Mouse (Mus musculus): ENCODE data around the gene Nat8f2.
A peak's percentile ranks its signal among the peaks of the same experiment; 100 is the strongest.
"Not testable (repeated sequence)": the region's sequence is repeated elsewhere in the genome, so short reads cannot be mapped to it uniquely, and the experiment has no call there.

Nat8f2 gene

GRCm38 (mm10) chr6:85869006-85869405, at the start of gene Nat8f2:
Gene Nat8f2, minus strand, starts transcription at chr6:85869158.
- DNase-seq (ENCODE audit: low read depth, low spot score); H3K36me3 ChIP-seq (ENCODE audit: control insufficient read depth, insufficient read depth, low read length, poor library complexity, severe bottlenecking); H3K27me3 ChIP-seq (ENCODE audit: control insufficient read depth, insufficient read depth, low read length, poor library complexity, severe bottlenecking): not testable (repeated sequence)

- DNase-seq (ENCODE audit: low read depth, low spot score); H3K27me3 ChIP-seq (ENCODE audit: control insufficient read depth, insufficient read depth, low read length, poor library complexity, severe bottlenecking); H3K36me3 ChIP-seq (ENCODE audit: control insufficient read depth, insufficient read depth, low read length, poor library complexity, severe bottlenecking): not testable (repeated sequence)
Observed at GRCm38 (mm10) chr6:85918341-85918740, 49.4 kb upstream of the Nat8f2 start.

GRCm38 (mm10) chr6:85916596-85916995, 47.6 kb upstream of the Nat8f2 start:
- no peaks in the 10 kb centered on the region for H3K27me3 ChIP-seq (ENCODE audit: control insufficient read depth, insufficient read depth, low read length, poor library complexity, severe bottlenecking)
- H3K36me3 ChIP-seq (ENCODE audit: control insufficient read depth, insufficient read depth, low read length, poor library complexity, severe bottlenecking): no peaks in the 10 kb centered on the region; the same call in 1 of the 2 replicates
- no peak for DNase-seq (ENCODE audit: low read depth, low spot score)

GRCm38 (mm10) chr6:85915539-85916513, 46.9 kb upstream of the Nat8f2 start, which contains the start of gene Nat8f1:
Gene Nat8f1, minus strand, starts transcription at chr6:85915687.
- H3K36me3 ChIP-seq (ENCODE audit: control insufficient read depth, insufficient read depth, low read length, poor library complexity, severe bottlenecking); H3K27me3 ChIP-seq (ENCODE audit: control insufficient read depth, insufficient read depth, low read length, poor library complexity, severe bottlenecking): not testable (repeated sequence)
- peak; percentile 88 for DNase-seq (ENCODE audit: low read depth, low spot score)

GRCm38 (mm10) chr6:85915141-85915538, 46.2 kb upstream of the Nat8f2 start:
- peak; percentile 15 for DNase-seq (ENCODE audit: low read depth, low spot score)
- Histone ChIP-seq H3K36me3 (ENCODE audit: control insufficient read depth, insufficient read depth, low read length, poor library complexity, severe bottlenecking) (no peaks in the 10 kb centered on the region; the same call in 1 of the 2 replicates), H3K27me3 (ENCODE audit: control insufficient read depth, insufficient read depth, low read length, poor library complexity, severe bottlenecking) (no peaks in the 10 kb centered on the region)

GRCm38 (mm10) chr6:85911587-85911986, 42.6 kb upstream of the Nat8f2 start, which contains the start of gene Tprkb:
Gene Tprkb, plus strand, starts transcription at chr6:85911865.
- DNase-seq (ENCODE audit: low read depth, low spot score): no peak
- H3K36me3 ChIP-seq (ENCODE audit: control insufficient read depth, insufficient read depth, low read length, poor library complexity, severe bottlenecking): no peaks in the 10 kb centered on the region; the same call in 1 of the 2 replicates
- H3K27me3 ChIP-seq (ENCODE audit: control insufficient read depth, insufficient read depth, low read length, poor library complexity, severe bottlenecking): no peaks in the 10 kb centered on the region

GRCm38 (mm10) chr6:85909704-85910103, 40.7 kb upstream of the Nat8f2 start:
- H3K27me3 ChIP-seq (ENCODE audit: control insufficient read depth, insufficient read depth, low read length, poor library complexity, severe bottlenecking): no peaks in the 10 kb centered on the region
- DNase-seq (ENCODE audit: low read depth, low spot score): no peak
- no peaks in the 10 kb centered on the region; the same call in 1 of the 2 replicates for H3K36me3 ChIP-seq (ENCODE audit: control insufficient read depth, insufficient read depth, low read length, poor library complexity, severe bottlenecking)

- Histone ChIP-seq H3K36me3 (ENCODE audit: control insufficient read depth, insufficient read depth, low read length, poor library complexity, severe bottlenecking) (no peaks in the 10 kb centered on the region; the same call in 1 of the 2 replicates), H3K27me3 (ENCODE audit: control insufficient read depth, insufficient read depth, low read length, poor library complexity, severe bottlenecking) (no peaks in the 10 kb centered on the region)
- DNase-seq (ENCODE audit: low read depth, low spot score): no peak
Observed at GRCm38 (mm10) chr6:85908341-85908740, 39.4 kb upstream of the Nat8f2 start.

- H3K36me3 ChIP-seq (ENCODE audit: control insufficient read depth, insufficient read depth, low read length, poor library complexity, severe bottlenecking); H3K27me3 ChIP-seq (ENCODE audit: control insufficient read depth, insufficient read depth, low read length, poor library complexity, severe bottlenecking); DNase-seq (ENCODE audit: low read depth, low spot score): not testable (repeated sequence)
Observed at GRCm38 (mm10) chr6:85906911-85907351, 38.0 kb upstream of the Nat8f2 start.

- peak; percentile 68 for DNase-seq (ENCODE audit: low read depth, low spot score)
- not testable (repeated sequence) for H3K36me3 ChIP-seq (ENCODE audit: control insufficient read depth, insufficient read depth, low read length, poor library complexity, severe bottlenecking); H3K27me3 ChIP-seq (ENCODE audit: control insufficient read depth, insufficient read depth, low read length, poor library complexity, severe bottlenecking)
Observed at GRCm38 (mm10) chr6:85904642-85905061, 35.7 kb upstream of the Nat8f2 start, which contains the start of gene Nat8f4. Gene Nat8f4, minus strand, starts transcription at chr6:85904884.

- DNase-seq (ENCODE audit: low read depth, low spot score): no peak
- Histone ChIP-seq H3K27me3 (ENCODE audit: control insufficient read depth, insufficient read depth, low read length, poor library complexity, severe bottlenecking) (no peaks in the 10 kb centered on the region), H3K36me3 (ENCODE audit: control insufficient read depth, insufficient read depth, low read length, poor library complexity, severe bottlenecking) (no peaks in the 10 kb centered on the region)
Observed at GRCm38 (mm10) chr6:85902303-85902702, 33.3 kb upstream of the Nat8f2 start.

GRCm38 (mm10) chr6:85898596-85899475, 29.9 kb upstream of the Nat8f2 start:
- H3K27me3 ChIP-seq (ENCODE audit: control insufficient read depth, insufficient read depth, low read length, poor library complexity, severe bottlenecking); H3K36me3 ChIP-seq (ENCODE audit: control insufficient read depth, insufficient read depth, low read length, poor library complexity, severe bottlenecking); DNase-seq (ENCODE audit: low read depth, low spot score): not testable (repeated sequence)

GRCm38 (mm10) chr6:85895061-85895648, 26.2 kb upstream of the Nat8f2 start:
- DNase-seq (ENCODE audit: low read depth, low spot score); H3K36me3 ChIP-seq (ENCODE audit: control insufficient read depth, insufficient read depth, low read length, poor library complexity, severe bottlenecking); H3K27me3 ChIP-seq (ENCODE audit: control insufficient read depth, insufficient read depth, low read length, poor library complexity, severe bottlenecking): not testable (repeated sequence)

- no peak for DNase-seq (ENCODE audit: low read depth, low spot score)
- no peaks in the 10 kb centered on the region for H3K36me3 ChIP-seq (ENCODE audit: control insufficient read depth, insufficient read depth, low read length, poor library complexity, severe bottlenecking)
- no peaks in the 10 kb centered on the region for H3K27me3 ChIP-seq (ENCODE audit: control insufficient read depth, insufficient read depth, low read length, poor library complexity, severe bottlenecking)
Observed at GRCm38 (mm10) chr6:85888961-85889360, 20.0 kb upstream of the Nat8f2 start.
